ENCODE assay signal across 8 mouse cellular contexts in the genomic region with DNA sequence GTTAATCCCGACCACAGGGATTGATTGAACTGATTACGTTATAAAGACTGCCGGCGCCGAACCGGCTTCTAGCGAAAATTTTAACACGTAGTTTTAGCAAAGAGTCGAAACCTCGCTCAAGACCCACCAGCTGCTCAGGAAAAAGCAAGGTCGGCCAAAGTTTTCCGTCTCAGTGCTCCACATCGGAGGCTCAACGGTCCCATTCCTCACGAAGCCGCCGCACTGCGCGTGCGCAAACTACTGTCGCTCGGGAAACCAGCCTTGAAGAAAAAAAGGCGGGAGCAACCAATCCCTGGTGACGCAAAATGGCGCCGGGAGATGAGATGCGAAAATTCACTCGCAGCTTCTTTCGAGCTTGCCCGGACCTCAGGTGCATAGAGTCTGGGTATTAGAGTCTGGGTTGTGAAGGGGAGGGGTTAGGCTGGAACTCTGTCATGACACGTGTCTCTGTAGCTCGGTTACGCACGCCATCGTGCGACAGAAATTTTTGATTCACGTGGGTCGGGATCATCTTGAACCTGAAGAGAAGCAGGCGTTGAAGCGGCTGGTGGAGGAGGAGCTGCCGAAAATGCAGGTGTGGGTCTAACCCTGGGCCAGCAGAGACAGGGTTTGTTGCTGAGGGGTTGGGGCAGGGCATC. TPM values are rescaled to one million over a fixed set of nuclear protein-coding genes. Genes with fewer than 3 reads are reported as not detected.
DNase-seq lines count a peak whose midpoint lies in the region; ATAC-seq and TF ChIP-seq lines count a peak whose summit lies in the region.

Gene Ino80e, minus strand, starts transcription at position 231 of the 638 bp plus-strand sequence.

- DNase-seq in WW6 (ENCODE audit: low read depth, low spot score) = peak; percentile 80
- DNase-seq in cerebellum, postnatal 4 days (ENCODE audit: low spot score in 2 of 2) = peak; percentile 86 to 95
- DNase-seq in gastrocnemius, adult 2 months = peak; percentile 95
- peak; percentile 99 for DNase-seq in hindbrain, postnatal 0 days (ENCODE audit: low spot score)
- peak; percentile 92 to 93 for DNase-seq in left cerebral cortex, adult 2 months (ENCODE audit: extremely low spot score in 1 of 2, low spot score in 2 of 2)
- DNase-seq in right cerebral cortex, adult 2 months (ENCODE audit: low spot score in 2 of 2) = peak; percentile 96 to 97
- DNase-seq in urinary bladder, postnatal 14 days (ENCODE audit: low spot score) = peak; percentile 95

- TF ChIP-seq CTCF in gastrocnemius, adult 2 months (IDR thresholded peaks at IDR 0.05) = 0 out of 2 replicates have a peak, but pooled peaks have one; percentile 3
- TF ChIP-seq CTCF in hindbrain, postnatal 0 days (IDR thresholded peaks at IDR 0.05; ENCODE audit: low read depth) = peak; percentile 16; the same call in 1 of the 2 replicates
- TF ChIP-seq CTCF in left cerebral cortex, adult 2 months (IDR thresholded peaks at IDR 0.05) = no peak

- H3K4me1 ChIP-seq in hindbrain, postnatal 0 days (ENCODE audit: insufficient read depth, low read length) = peaks cover 12% of the 10 kb centered on the region

- H3K27ac ChIP-seq in gastrocnemius, adult 2 months = peak within 1 kb of the TSS; percentile 95
- H3K27ac ChIP-seq in hindbrain, postnatal 0 days = peak within 1 kb of the TSS; percentile 80
- peak within 1 kb of the TSS; percentile 94 for H3K27ac ChIP-seq in left cerebral cortex, adult 2 months

- peaks cover 20% of the 10 kb centered on the region; the same call in 1 of the 2 replicates for H3K36me3 ChIP-seq in hindbrain, postnatal 0 days (ENCODE audit: insufficient read depth, low read length)

- peak; percentile 81 for ATAC-seq in hindbrain, postnatal 0 days
- peak; percentile 60 for ATAC-seq in megakaryocyte, adult 5-6 weeks (ENCODE audit: poor library complexity, severe bottlenecking)

- peak within 1 kb of the TSS; percentile 75 for H3K4me2 ChIP-seq in hindbrain, postnatal 0 days (ENCODE audit: low read depth, low read length)

- H3K9me3 ChIP-seq in hindbrain, postnatal 0 days (ENCODE audit: low read length) = no peaks in the 10 kb centered on the region

- peak within 1 kb of the TSS; percentile 87 for H3K4me3 ChIP-seq in gastrocnemius, adult 2 months
- peak within 1 kb of the TSS; percentile 56 for H3K4me3 ChIP-seq in hindbrain, postnatal 0 days (ENCODE audit: low read length)
- H3K4me3 ChIP-seq in left cerebral cortex, adult 2 months = peak within 1 kb of the TSS; percentile 92

- H3K27me3 ChIP-seq in hindbrain, postnatal 0 days (ENCODE audit: insufficient read depth, low read length) = no peaks in the 10 kb centered on the region

- intact Hi-C loops in gastrocnemius, adult 2 months (cut with DNase I) = loop anchor here (2.0 to 5.0 kb wide), 2 partner anchors 21 to 40 kb away; no protein-coding TSS in a partner anchor
- intact Hi-C loops in left cerebral cortex, adult 2 months (cut with DNase I) = no loop called here

- peak within 1 kb of the TSS; percentile 59 for H3K9ac ChIP-seq in hindbrain, postnatal 0 days (replicated peaks; ENCODE audit: low read length)

- under 1% methylated on average over 41 of the region's 41 CpGs for WGBS in hindbrain, postnatal 0 days

RNA-seq across cellular contexts. Expression of gene Ino80e, which starts in this region (rescaled TPM):
- total RNA-seq in gastrocnemius, adult 2 months (2021) = 10 to 100 TPM in 1 of 2 experiments, 1 to 10 TPM in 1; 8.7 to 12.9 TPM
- 61.0 and 66.9 TPM in 2 replicates for total RNA-seq in hindbrain, postnatal 0 days (2014; rRNA removed)
- 85.2 and 85.5 TPM in 2 replicates for polyA plus RNA-seq in hindbrain, postnatal 0 days (2015; fragmentation: Nextera tagmentation; extraction: Ambion mirVana)
- 10 to 100 TPM; 52.5 to 53.2 TPM for total RNA-seq in left cerebral cortex, adult 2 months (2021)
- 42.5 and 51.5 TPM in 2 replicates for total RNA-seq in megakaryocyte, adult 5-6 weeks (2015)
- total RNA-seq in megakaryocyte, adult 5-6 weeks (2017) = 21.3 and 46.4 TPM in 2 replicates

Comparison
In these comparisons a context has a peak if more than half of its experiments do, and no peak if none do; other contexts are left out.
1. Peak in every context shown above with its lines: DNase-seq, ATAC-seq, H3K4me3 ChIP-seq and H3K27ac ChIP-seq.